Mouse (Mus musculus): ENCODE measurements around the gene E030018B13Rik. TPM values are rescaled to one million over a fixed set of nuclear protein-coding genes. Genes with fewer than 3 reads are reported as not detected.

Gene E030018B13Rik
- total RNA-seq, 1 experiment from 2014 or later, result not detected

- no peak for ATAC-seq (ENCODE audit: extremely low read depth, insufficient number of reproducible peaks, low FRiP score, poor library complexity, severe bottlenecking)
These were observed 34.4 kb downstream of the E030018B13Rik start for GRCm38 (mm10) chr7:63950931-63951607.

GRCm38 (mm10) chr7:63952077-63952898 is 35.6 kb downstream of the E030018B13Rik start:
- peak; percentile 41; the same call in 1 of the 2 replicates for ATAC-seq (ENCODE audit: extremely low read depth, insufficient number of reproducible peaks, low FRiP score, poor library complexity, severe bottlenecking)

GRCm38 (mm10) chr7:63955440-63955839 is 38.8 kb downstream of the E030018B13Rik start:
- ATAC-seq (ENCODE audit: extremely low read depth, insufficient number of reproducible peaks, low FRiP score, poor library complexity, severe bottlenecking), result no peak

- no peak for ATAC-seq (ENCODE audit: extremely low read depth, insufficient number of reproducible peaks, low FRiP score, poor library complexity, severe bottlenecking)
These were observed 39.6 kb downstream of the E030018B13Rik start for GRCm38 (mm10) chr7:63956138-63956823.

GRCm38 (mm10) chr7:63956981-63957713 is 40.5 kb downstream of the E030018B13Rik start:
- no peak for ATAC-seq (ENCODE audit: extremely low read depth, insufficient number of reproducible peaks, low FRiP score, poor library complexity, severe bottlenecking)

GRCm38 (mm10) chr7:63957872-63958640 is 41.4 kb downstream of the E030018B13Rik start:
- no peak for ATAC-seq (ENCODE audit: extremely low read depth, insufficient number of reproducible peaks, low FRiP score, poor library complexity, severe bottlenecking)

GRCm38 (mm10) chr7:63963632-63964031 is 47.0 kb downstream of the E030018B13Rik start:
- ATAC-seq (ENCODE audit: extremely low read depth, insufficient number of reproducible peaks, low FRiP score, poor library complexity, severe bottlenecking), result no peak

GRCm38 (mm10) chr7:63964121-63964520 is 47.5 kb downstream of the E030018B13Rik start:
- ATAC-seq (ENCODE audit: extremely low read depth, insufficient number of reproducible peaks, low FRiP score, poor library complexity, severe bottlenecking), result no peak

GRCm38 (mm10) chr7:63965135-63965534 is 48.5 kb downstream of the E030018B13Rik start:
- no peak for ATAC-seq (ENCODE audit: extremely low read depth, insufficient number of reproducible peaks, low FRiP score, poor library complexity, severe bottlenecking)

- no peak for ATAC-seq (ENCODE audit: extremely low read depth, insufficient number of reproducible peaks, low FRiP score, poor library complexity, severe bottlenecking)
These were observed 49.2 kb downstream of the E030018B13Rik start for GRCm38 (mm10) chr7:63965635-63966418.

- ATAC-seq (ENCODE audit: extremely low read depth, insufficient number of reproducible peaks, low FRiP score, poor library complexity, severe bottlenecking), result no peak
These were observed 53.3 kb downstream of the E030018B13Rik start for GRCm38 (mm10) chr7:63969941-63970340.

Other genes with a start within 250 kb of the E030018B13Rik start
- gene Klf13, start 22.1 kb downstream of the E030018B13Rik start, total RNA-seq (2017), result 118 and 138 TPM in 2 replicates
- gene Trpm1, start 237.0 kb downstream of the E030018B13Rik start, total RNA-seq (2017), result 0.23 TPM in 1 of 2 replicates, not detected in the other

All from neutrophil, adult 5-6 weeks (primary cell).